Mouse (Mus musculus) monocyte, adult 2 months (primary cell): ENCODE results near the gene Id2.

Experiments used
- DNase-seq, 2 experiments: peaks; one replicate each; pipeline ENCODE4 v3.0.0; 2022; ENCODE audit warnings: low spot score in 2 of 2, low read depth in 1 of 2

Gene Id2

GRCm38 (mm10) chr12:25097052-25097209, at the start of gene Id2:
Gene Id2, minus strand, starts transcription at chr12:25097140.
- no peak for DNase-seq

GRCm38 (mm10) chr12:25145344-25145698, 48.4 kb upstream of the Id2 start:
- DNase-seq: no peak

GRCm38 (mm10) chr12:25144591-25145343, 47.8 kb upstream of the Id2 start:
- no peak for DNase-seq

GRCm38 (mm10) chr12:25143492-25143891, 46.6 kb upstream of the Id2 start:
- DNase-seq: no peak

DNA sequence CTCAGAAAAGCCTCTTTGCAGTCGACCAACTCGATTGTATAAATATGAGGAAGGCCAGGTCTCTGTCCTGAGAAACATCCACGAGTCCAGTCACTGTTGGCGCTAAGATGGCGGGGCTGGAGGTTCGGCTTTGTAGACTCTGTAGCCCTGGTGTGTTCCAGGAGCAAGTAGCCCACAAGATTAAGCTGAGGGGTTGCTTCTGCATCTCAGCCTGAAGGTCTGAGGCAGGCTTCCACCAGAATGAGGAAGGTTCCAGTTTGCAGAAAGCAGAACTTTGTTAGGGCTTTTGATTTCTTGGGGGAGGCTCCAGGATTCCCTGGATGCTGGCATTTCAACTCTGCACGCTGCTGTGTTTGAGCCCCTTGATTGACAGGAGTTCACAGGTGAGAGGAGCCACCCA, 45.3 kb upstream of the Id2 start:
- DNase-seq: peak; percentile 22 to 49

GRCm38 (mm10) chr12:25141311-25141710, 44.4 kb upstream of the Id2 start:
- no peak for DNase-seq

DNA sequence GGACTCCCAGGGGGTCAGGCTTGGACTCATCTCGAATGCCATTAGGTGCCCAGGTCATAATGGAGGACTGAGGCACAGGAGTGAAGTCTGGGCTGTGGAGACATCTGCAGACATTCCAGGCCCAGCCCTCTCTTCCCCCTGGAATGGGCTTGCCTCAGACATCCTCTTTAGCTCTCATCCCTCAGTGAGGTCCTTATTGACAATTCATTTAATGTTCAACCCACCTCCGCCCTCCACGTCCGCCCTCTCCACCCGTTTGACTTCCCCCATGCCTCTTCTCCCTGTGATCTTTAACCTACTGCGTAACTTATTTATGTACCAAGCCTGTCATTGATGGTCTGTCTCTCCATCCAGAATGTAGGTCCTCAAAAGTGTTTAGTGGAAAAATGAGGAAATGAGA, 43.2 kb upstream of the Id2 start:
- DNase-seq: no peak

DNA sequence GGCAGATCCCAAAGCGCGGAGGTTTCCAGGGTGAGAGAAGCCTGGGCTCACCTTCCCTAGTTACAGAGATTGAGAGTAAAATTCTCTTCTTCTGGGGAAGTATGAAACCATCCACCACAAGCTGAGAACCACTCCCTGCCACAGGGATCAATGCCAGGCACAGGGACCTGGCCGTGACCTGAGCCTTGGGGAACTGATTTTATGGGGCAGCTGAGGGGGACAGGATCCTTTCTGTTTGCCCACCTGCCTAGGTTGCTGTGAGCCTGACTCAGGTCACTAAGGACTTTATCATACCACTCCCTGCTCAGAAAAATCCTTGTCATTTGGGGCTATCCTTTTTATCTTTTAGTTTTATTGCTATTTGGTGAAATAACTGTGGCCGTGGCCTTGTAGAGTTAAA, 41.7 kb upstream of the Id2 start:
- DNase-seq: no peak

- DNase-seq: no peak
Measured at GRCm38 (mm10) chr12:25132046-25132445, 35.1 kb upstream of the Id2 start.

GRCm38 (mm10) chr12:25127629-25128028, 30.7 kb upstream of the Id2 start:
- DNase-seq: no peak

DNA sequence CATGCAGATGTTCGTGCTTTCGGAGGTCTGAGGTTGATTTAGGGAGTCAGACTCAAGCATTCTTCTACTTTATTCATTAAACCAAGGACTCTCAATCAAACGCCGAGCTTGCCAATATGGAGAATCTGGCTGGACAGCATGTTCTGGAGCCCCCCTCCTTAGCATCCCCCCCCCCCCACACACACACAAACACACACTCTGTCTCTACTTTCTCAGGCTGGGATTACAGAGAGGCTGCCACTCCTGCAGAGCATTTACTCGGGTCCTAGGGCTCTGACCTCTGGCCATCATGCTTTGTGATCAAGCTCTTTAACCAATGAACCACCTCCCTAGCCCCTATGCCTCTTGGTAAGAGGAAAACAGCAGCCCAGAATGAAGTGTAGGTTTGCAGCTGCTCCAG, 29.3 kb upstream of the Id2 start:
- DNase-seq: no peak

- DNase-seq: no peak
Measured at GRCm38 (mm10) chr12:25125239-25125776, 28.4 kb upstream of the Id2 start.

- DNase-seq: no peak
Measured at GRCm38 (mm10) chr12:25124431-25125238, 27.7 kb upstream of the Id2 start.

DNA sequence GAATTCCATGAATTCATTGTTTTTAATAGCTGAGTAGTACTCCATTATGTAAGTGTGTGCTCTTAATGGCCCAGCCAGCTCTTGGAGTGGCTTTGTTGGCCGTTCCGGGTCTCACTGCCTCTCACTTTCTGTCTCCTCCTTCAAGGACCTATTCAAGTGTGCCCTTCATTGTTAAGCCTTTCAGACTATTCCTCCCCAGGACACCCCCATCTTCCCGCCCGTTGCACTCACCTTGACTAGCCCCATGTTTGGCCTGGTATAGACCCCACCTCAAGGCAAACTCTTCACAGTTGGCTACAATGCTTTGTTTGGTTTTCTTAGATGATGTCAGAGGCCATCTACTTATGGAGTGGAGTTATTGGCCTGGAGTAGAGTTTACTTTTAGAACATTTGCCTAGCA, 23.8 kb upstream of the Id2 start:
- no peak for DNase-seq

- no peak for DNase-seq
Measured at GRCm38 (mm10) chr12:25119278-25119677, 22.3 kb upstream of the Id2 start.

DNA sequence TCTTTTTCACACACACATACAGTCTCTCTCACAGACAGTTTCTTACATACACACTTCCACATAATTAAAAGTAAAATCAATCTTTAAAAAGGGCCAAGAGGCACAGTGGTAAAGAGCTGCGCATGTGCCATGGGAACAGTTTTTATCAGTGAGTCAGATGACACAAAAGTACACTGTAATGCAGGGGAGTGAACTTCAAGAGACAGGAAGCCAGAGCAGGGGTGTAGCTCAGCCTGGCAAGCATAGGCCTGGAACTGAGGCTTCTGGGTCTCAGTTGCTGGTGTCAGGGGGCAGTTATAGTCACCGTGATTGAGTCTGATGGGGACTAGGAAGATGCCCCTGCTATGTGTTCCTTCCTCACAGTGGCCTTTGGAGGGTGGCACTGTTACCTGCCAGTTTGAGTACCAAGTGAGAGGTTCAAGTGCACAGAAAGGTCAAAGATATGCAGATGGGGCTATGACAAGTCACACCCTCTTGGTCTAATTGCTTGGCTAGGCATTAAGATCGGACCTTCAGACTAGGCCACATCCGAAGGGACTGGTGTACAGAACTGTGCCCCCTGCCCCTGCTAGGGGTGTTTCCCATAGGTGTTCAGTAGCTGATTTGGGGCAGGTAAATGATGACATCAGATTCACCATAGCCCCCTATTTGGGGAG, 21.0 kb upstream of the Id2 start:
- DNase-seq: no peak

GRCm38 (mm10) chr12:25116126-25116525, 19.2 kb upstream of the Id2 start:
- DNase-seq: no peak

GRCm38 (mm10) chr12:25114426-25114825, 17.5 kb upstream of the Id2 start:
- DNase-seq: no peak

DNA sequence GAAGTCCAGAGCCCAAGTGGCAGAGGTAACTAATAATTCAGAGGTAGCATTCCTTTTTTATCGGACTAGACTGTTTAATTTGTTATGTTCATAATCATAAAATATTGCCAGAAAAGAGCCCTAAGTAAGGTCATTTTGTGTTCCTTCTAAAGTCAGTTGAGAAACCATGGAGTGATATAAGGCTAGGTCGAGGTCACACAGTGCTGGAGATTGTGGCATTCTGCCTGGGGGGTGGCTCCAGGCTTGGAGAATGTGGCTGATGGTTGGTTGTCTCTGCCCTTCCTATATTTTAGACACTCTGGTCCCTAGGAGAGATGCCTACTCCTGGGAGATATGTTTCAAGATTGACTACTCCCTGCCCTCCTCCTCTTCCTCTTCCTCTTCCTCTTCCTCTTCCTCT, 16.4 kb upstream of the Id2 start:
- no peak for DNase-seq

DNA sequence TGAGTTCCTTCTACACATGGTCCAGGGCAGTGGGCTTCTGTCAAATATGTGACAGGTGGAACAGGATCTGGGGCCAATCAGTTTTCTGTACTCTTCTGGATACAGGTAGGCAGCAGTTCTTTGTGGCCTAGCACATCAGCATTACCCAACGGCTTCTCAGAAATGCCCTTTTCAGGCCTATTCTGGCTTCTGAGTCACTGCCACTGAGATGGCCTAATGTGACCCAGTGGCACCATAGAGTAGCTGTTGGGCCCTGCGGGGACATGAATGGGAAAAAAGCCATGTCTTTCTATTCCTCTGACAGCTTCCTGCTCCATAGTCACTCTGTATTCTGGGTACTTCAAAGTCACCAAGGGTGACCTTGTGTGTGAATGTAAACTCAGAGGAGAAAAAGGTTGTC, 15.9 kb upstream of the Id2 start:
- no peak for DNase-seq

- DNase-seq: no peak
Measured at GRCm38 (mm10) chr12:25110682-25111078, 13.7 kb upstream of the Id2 start.

DNA sequence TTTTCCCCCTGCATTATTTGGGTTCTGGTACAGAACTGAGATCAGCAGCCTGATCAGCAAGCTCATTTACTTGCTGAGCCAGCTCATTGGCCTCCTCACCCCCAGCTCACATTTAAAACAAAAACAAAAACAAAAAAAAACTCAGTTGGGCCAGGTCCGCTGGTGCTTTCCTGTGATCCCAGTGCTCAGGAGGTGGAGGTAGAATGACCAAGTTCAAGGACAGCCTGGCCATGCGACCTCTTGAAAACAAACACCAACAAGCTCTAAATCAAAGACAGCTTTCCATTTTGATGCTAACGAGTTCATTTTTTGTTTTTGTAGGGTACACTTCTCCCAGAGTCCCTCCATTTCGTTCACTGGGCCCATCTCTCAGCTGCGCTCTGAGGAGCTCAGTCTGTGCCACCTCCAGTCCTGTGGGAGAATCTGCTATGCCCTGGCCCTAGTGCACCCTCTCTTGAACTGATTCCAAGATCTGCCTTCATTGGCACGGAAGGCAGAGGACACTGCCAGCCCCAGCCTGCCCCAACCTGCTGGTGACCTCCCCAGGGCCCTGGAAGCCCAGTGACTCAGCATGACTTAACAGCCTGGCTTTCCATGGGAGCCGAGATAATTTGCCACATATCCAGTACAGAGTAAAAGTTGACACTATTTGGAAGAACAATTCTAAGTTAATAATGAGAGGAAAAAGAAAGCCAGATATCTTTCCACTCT, 13.2 kb upstream of the Id2 start:
- DNase-seq: no peak
